Mouse (Mus musculus) megakaryocyte, embryonic 14.5 days (primary cell): ENCODE results near the gene Adgrg1.

Source experiments
- FLI1 ChIP-seq: IDR thresholded peaks from 2 replicates; pipeline ENCODE4 v1.6.1; 2012; ENCODE audit warnings: low read length, inconsistent platforms, mixed read lengths
- GATA1 ChIP-seq: IDR thresholded peaks from 3 replicates; pipeline ENCODE4 v1.6.1; 2012; ENCODE audit warnings: mixed read lengths, low read length, inconsistent platforms, borderline replicate concordance

GRCm38 (mm10) chr8:95044811-95045210 is 70.3 kb downstream of the Adgrg1 start:
- TF ChIP-seq GATA1 (no peak), FLI1 (no peak)
